Mouse (Mus musculus) kidney, adult 2 months (tissue): Measurements from ENCODE around the gene Olfr323.

ENCODE experiments used
- CTCF ChIP-seq: fragments of 200-500 bp; conservative IDR thresholded peaks from 2 replicates; pipeline ENCODE4 v1.5.1; 2011; ENCODE audit warnings: low read depth, mild to moderate bottlenecking, control low read depth, low read length, moderate library complexity, mixed read lengths; ENCODE audit not compliant: insufficient read depth, insufficient read length
- POLR2A ChIP-seq: fragments of 200-500 bp; IDR thresholded peaks from one replicate; pipeline ENCODE4 v1.6.1; 2011; ENCODE audit warnings: low read depth, low read length, control low read depth

- TF ChIP-seq CTCF (no peak), POLR2A (no peak)
Measured at GRCm38 (mm10) chr11:58658596-58658995, 28.3 kb upstream of the Olfr323 start, which contains the start of gene Olfr322.
